Mouse (Mus musculus): Measurements from ENCODE around the gene March9.

DNA sequence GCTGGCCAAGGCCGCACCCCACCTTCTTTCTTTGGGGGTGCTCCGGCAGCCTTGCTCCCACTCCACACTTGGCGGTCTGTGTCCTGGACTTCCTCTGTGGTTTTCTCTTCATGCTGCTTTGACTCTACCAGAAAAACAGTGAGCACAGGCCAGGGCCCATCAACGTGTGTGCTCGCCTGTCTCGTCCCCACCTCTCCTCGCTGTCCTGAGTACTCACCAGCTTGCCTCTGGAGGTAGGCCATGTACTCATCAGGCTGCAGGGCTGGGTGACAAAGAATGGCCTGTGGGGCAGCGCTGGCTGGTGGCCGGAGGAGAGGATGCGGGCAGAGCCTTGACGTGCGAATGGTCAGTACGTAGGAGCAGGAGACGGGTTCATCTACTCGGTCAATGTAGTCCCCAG is 39.9 kb upstream of the March9 start:
- TF ChIP-seq GATA1 (IDR thresholded peaks at IDR 0.05; ENCODE audit: borderline replicate concordance, low read length), result no peak
- TF ChIP-seq FLI1 (IDR thresholded peaks at IDR 0.05; ENCODE audit: low read length), result no peak
